Mouse (Mus musculus): Measurements from ENCODE around the gene Ssxb1.
"Not testable (repeated sequence)": the region's sequence is repeated elsewhere in the genome, so short reads cannot be mapped to it uniquely, and the experiment has no call there.

Ssxb1 gene

DNA sequence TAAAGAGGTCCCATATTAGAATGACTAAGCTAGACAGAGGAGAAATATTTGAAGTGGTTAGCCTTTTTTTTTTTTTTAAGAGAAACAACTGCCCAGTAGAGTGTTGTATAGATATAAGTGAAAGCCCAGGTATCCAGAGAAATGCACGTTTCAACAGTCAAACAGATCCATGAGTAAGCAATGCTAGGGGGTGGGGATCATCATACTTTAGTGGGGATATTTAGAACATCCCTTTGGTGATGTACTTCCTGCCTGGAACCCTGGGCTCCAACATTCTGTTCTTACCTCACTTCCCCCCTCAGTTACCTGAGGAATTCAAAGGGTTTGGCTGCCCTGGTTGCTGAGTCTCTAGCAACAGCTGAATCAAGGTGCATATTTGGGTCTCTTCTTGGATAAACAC is at the start of gene Ssxb1:
TSS of gene Ssxb1 (plus strand) at position 301 of the 400 bp plus-strand sequence.
- not testable (repeated sequence) for DNase-seq (ENCODE audit: low spot score in 2 of 2)

DNA sequence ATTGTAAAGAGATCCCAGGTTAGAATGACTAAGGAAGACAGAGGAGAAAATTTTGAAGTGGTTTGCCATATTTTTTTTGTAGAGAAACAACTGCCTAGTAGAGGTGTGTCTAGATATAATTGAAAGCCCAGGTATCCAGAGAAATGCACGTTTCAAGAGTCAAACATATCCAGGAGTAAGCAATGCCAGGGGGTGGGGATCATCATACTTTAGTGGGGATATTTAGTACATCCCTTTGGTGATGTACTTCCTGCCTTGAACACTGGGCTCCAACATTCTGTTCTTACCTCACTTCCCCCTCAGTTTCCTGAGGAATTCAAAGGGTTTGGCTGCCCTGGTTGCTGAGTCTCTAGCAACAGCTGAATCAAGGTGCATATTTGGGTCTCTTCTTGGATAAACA is 46.4 kb upstream of the Ssxb1 start, which contains the start of gene Ssxb9:
TSS of gene Ssxb9 (plus strand) at position 301 of the 400 bp plus-strand sequence.
- not testable (repeated sequence) for DNase-seq (ENCODE audit: low spot score in 2 of 2)

DNA sequence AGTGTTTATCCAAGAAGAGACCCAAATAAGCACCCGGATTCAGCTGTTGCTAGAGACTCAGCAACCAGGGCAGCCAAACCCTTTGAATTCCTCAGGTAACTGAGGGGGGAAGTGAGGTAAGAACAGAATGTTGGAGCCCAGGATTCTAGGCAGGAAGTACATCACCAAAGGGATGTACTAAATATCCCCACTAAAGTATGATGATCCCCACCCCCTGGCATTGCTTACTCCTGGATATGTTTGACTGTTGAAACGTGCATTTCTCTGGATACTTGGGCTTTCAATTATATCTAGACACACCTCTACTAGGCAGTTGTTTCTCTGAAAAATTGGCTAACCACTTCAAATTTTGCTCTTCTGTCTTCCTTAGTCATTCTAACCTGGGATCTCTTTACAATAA is 48.5 kb downstream of the Ssxb1 start, which contains the start of gene Ssxb2:
TSS of gene Ssxb2 (minus strand) at position 101 of the 400 bp plus-strand sequence.
- DNase-seq (ENCODE audit: low spot score in 2 of 2) = not testable (repeated sequence)

Data from frontal cortex, postnatal 10 days (tissue).